Mouse (Mus musculus): ENCODE measurements around the gene Snx5. TPM values are rescaled to one million over a fixed set of nuclear protein-coding genes. Genes with fewer than 3 reads are reported as not detected.

The Snx5 gene
- polyA plus RNA-seq, 1 experiment, result 538 TPM

DNA sequence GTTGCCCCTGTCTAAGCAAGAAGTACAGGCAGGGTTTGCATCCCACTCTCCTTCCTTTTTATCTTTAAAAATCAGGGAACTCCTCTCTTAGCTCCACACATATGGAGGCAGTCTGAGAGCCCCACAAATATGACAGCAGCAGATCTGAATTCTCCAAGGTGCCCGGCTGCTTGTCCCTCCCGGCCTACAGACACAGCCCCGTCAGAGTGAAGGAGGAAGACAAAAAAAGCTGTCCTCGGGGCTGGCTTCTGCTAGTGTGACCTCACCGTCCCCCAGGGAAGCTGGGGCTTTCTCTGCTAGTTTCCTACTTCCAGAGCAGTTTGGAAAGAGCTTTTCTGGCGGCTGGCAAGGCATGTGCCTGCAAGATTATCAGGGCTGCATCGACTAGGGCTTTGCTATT, 55.5 kb downstream of the Snx5 start:
- no peak overlapping the region for H3K4me3 ChIP-seq (ENCODE audit: low read depth, low read length)
- H3K9ac ChIP-seq (ENCODE audit: low read depth, poor library complexity, severe bottlenecking), result peak overlapping the region; percentile 40; the same call in 1 of the 2 replicates
- H3K27ac ChIP-seq (ENCODE audit: insufficient read depth, low read length), result no peak overlapping the region
- TF ChIP-seq EP300 (IDR thresholded peaks at IDR 0.05; ENCODE audit: insufficient read depth, low read depth, low read length) (no peak), POLR2A (IDR thresholded peaks at IDR 0.05; ENCODE audit: insufficient read depth, low read length) (no peak), CTCF (IDR thresholded peaks at IDR 0.05; ENCODE audit: low read depth, low read length) (no peak)
- H3K36me3 ChIP-seq (ENCODE audit: control insufficient read depth, insufficient read depth, low read length, poor library complexity, severe bottlenecking), result no peaks in the 10 kb centered on the region
- H3K9me3 ChIP-seq (replicated peaks; ENCODE audit: control insufficient read depth, insufficient read depth, low read length, poor library complexity, severe bottlenecking), result no peaks in the 10 kb centered on the region
- no peaks in the 10 kb centered on the region for H3K27me3 ChIP-seq (ENCODE audit: control insufficient read depth, insufficient read depth, low read length, poor library complexity, severe bottlenecking)
- no peaks in the 10 kb centered on the region for H3K4me1 ChIP-seq (ENCODE audit: control insufficient read depth, insufficient read depth, low read length)

DNA sequence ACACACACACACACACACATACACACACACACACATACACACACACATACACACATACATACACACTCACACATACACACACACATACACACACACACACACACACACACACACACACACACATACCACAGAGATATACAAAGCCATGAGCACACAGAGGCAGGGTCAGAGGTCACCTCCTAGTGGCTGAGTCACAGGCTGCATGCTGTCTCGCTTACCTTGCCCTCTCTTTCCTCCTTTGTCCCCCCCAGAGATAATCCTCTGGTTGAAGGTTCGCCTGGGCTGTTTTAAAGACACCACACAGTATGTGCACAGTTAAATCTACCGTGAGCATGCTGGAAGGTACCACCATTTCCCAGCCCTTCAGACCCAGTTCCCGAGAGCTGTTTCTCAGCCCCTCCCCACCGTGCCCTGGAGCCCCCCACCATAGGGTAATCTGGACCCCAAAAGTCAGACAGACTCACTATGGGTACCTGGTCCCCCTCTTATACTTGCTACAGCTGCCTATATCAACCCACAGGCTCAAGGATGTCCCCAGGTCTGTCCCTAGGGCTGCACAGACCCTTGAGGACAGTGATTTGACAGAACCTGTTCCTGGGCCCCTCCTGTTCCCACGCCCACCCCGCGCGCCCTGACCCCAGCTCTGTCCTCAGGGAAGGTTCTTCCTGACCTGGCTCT, 56.1 kb downstream of the Snx5 start:
- Histone ChIP-seq H3K4me3 (ENCODE audit: low read depth, low read length) (no peak overlapping the region), H3K36me3 (ENCODE audit: control insufficient read depth, insufficient read depth, low read length, poor library complexity, severe bottlenecking) (no peaks in the 10 kb centered on the region), H3K27ac (ENCODE audit: insufficient read depth, low read length) (no peak overlapping the region), H3K9ac (ENCODE audit: low read depth, poor library complexity, severe bottlenecking) (peak overlapping the region; percentile 40; the same call in 1 of the 2 replicates), H3K27me3 (ENCODE audit: control insufficient read depth, insufficient read depth, low read length, poor library complexity, severe bottlenecking) (no peaks in the 10 kb centered on the region), H3K9me3 (replicated peaks; ENCODE audit: control insufficient read depth, insufficient read depth, low read length, poor library complexity, severe bottlenecking) (no peaks in the 10 kb centered on the region), H3K4me1 (ENCODE audit: control insufficient read depth, insufficient read depth, low read length) (no peaks in the 10 kb centered on the region)
- TF ChIP-seq CTCF (IDR thresholded peaks at IDR 0.05; ENCODE audit: low read depth, low read length) (peak; percentile 65), POLR2A (IDR thresholded peaks at IDR 0.05; ENCODE audit: insufficient read depth, low read length) (no peak)

DNA sequence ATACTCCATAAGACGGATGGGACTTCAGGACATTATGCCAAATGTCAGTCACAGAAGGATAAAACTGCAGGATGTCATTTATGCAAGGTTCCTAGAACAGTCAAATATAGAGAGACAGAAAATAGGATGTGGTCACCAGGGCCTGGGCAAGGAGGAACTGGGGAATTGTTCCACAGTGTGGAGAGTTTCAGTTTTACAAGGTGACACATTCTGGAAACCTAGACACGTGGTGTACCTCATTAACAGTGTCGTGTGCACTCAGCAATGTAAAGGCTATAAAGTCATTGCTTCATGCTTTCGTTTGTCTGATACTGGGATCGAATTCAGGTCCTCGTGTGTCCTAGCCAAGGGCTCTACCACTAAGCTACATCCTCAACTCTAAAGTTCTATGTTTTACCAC, 56.9 kb downstream of the Snx5 start:
- no peak overlapping the region for H3K27ac ChIP-seq (ENCODE audit: insufficient read depth, low read length)
- no peaks in the 10 kb centered on the region for H3K27me3 ChIP-seq (ENCODE audit: control insufficient read depth, insufficient read depth, low read length, poor library complexity, severe bottlenecking)
- H3K4me1 ChIP-seq (ENCODE audit: control insufficient read depth, insufficient read depth, low read length), result no peaks in the 10 kb centered on the region

DNA sequence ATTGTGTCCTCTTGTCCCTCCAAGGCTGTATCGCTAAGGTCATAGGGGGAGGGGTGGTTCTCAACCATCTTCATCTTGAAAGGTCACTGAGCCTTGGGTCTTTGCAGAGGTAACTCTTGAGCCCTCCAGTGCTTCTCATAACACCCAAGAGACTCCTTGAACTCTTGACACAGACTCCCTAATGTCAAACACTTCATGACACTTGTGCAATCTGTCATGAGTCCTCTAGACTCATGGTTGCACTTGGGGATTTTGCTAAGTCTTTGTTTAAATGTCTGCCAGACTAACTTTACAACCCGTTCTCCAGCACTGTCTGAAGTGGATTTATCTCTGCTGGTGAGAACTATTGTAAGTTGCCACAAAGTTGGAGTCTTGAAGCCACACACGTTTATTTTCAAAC, 61.3 kb downstream of the Snx5 start:
- TF ChIP-seq POLR2A (IDR thresholded peaks at IDR 0.05; ENCODE audit: insufficient read depth, low read length), result no peak
- TF ChIP-seq CTCF (IDR thresholded peaks at IDR 0.05; ENCODE audit: low read depth, low read length), result no peak
- TF ChIP-seq EP300 (IDR thresholded peaks at IDR 0.05; ENCODE audit: insufficient read depth, low read depth, low read length), result no peak
- Histone ChIP-seq H3K4me1 (ENCODE audit: control insufficient read depth, insufficient read depth, low read length) (peaks cover 2% of the 10 kb centered on the region), H3K9ac (ENCODE audit: low read depth, poor library complexity, severe bottlenecking) (no peak overlapping the region), H3K27me3 (ENCODE audit: control insufficient read depth, insufficient read depth, low read length, poor library complexity, severe bottlenecking) (no peaks in the 10 kb centered on the region), H3K27ac (ENCODE audit: insufficient read depth, low read length) (no peak overlapping the region), H3K9me3 (replicated peaks; ENCODE audit: control insufficient read depth, insufficient read depth, low read length, poor library complexity, severe bottlenecking) (no peaks in the 10 kb centered on the region), H3K4me3 (ENCODE audit: low read depth, low read length) (no peak overlapping the region), H3K36me3 (ENCODE audit: control insufficient read depth, insufficient read depth, low read length, poor library complexity, severe bottlenecking) (no peaks in the 10 kb centered on the region)

More for the DNA sequence above, 56.9 kb downstream of the Snx5 start:
- Histone ChIP-seq H3K9ac (ENCODE audit: low read depth, poor library complexity, severe bottlenecking) (no peak overlapping the region), H3K9me3 (replicated peaks; ENCODE audit: control insufficient read depth, insufficient read depth, low read length, poor library complexity, severe bottlenecking) (no peaks in the 10 kb centered on the region), H3K36me3 (ENCODE audit: control insufficient read depth, insufficient read depth, low read length, poor library complexity, severe bottlenecking) (no peaks in the 10 kb centered on the region), H3K4me3 (ENCODE audit: low read depth, low read length) (no peak overlapping the region)
- TF ChIP-seq POLR2A (IDR thresholded peaks at IDR 0.05; ENCODE audit: insufficient read depth, low read length) (no peak), CTCF (IDR thresholded peaks at IDR 0.05; ENCODE audit: low read depth, low read length) (no peak), EP300 (IDR thresholded peaks at IDR 0.05; ENCODE audit: insufficient read depth, low read depth, low read length) (no peak)

DNA sequence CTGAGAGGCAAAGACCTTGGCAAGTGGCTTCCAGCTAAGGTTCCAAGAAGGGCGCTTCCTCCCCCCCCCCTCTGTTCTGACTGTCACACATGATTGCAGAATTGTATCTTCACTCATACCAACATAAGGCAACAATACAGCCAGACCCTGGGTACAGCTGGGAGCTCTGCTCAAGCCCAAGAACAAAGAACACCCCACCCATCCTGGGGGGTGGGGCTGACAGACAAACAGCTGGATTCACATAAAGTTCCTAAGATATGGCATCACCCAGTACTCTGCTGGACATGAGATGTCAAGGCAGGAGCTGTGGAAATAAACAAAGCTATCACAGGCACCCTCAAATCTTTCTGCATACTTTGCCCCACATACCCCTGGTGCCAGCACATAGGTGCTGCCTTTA, 63.3 kb downstream of the Snx5 start:
- H3K4me1 ChIP-seq (ENCODE audit: control insufficient read depth, insufficient read depth, low read length), result peaks cover 2% of the 10 kb centered on the region
- no peak overlapping the region for H3K9ac ChIP-seq (ENCODE audit: low read depth, poor library complexity, severe bottlenecking)
- no peaks in the 10 kb centered on the region for H3K9me3 ChIP-seq (replicated peaks; ENCODE audit: control insufficient read depth, insufficient read depth, low read length, poor library complexity, severe bottlenecking)
- no peaks in the 10 kb centered on the region for H3K36me3 ChIP-seq (ENCODE audit: control insufficient read depth, insufficient read depth, low read length, poor library complexity, severe bottlenecking)
- H3K4me3 ChIP-seq (ENCODE audit: low read depth, low read length), result no peak overlapping the region
- H3K27me3 ChIP-seq (ENCODE audit: control insufficient read depth, insufficient read depth, low read length, poor library complexity, severe bottlenecking), result no peaks in the 10 kb centered on the region
- TF ChIP-seq EP300 (IDR thresholded peaks at IDR 0.05; ENCODE audit: insufficient read depth, low read depth, low read length) (no peak), POLR2A (IDR thresholded peaks at IDR 0.05; ENCODE audit: insufficient read depth, low read length) (no peak), CTCF (IDR thresholded peaks at IDR 0.05; ENCODE audit: low read depth, low read length) (no peak)
- no peak overlapping the region for H3K27ac ChIP-seq (ENCODE audit: insufficient read depth, low read length)

DNA sequence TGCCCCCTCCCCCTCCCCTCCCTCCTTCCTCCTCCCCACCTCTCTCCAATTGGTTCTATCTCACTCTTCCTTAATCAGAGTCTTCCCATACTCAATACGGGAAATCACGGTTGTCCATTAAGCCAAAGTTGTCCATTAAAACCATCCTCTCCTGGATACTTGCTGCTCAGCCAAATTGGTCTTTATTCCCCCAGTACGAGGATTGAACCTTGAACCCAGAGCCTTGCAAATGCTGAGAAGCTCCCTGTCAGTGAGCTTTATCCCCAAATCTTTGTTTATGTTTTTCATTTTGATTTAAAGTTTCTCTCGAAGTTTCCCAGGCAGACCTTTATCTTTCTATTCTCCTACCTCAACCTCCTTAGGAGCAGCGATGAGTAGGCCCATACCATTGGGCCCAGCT, 67.7 kb downstream of the Snx5 start:
- Histone ChIP-seq H3K9me3 (replicated peaks; ENCODE audit: control insufficient read depth, insufficient read depth, low read length, poor library complexity, severe bottlenecking) (no peaks in the 10 kb centered on the region), H3K36me3 (ENCODE audit: control insufficient read depth, insufficient read depth, low read length, poor library complexity, severe bottlenecking) (no peaks in the 10 kb centered on the region), H3K4me3 (ENCODE audit: low read depth, low read length) (no peak overlapping the region), H3K27ac (ENCODE audit: insufficient read depth, low read length) (no peak overlapping the region), H3K4me1 (ENCODE audit: control insufficient read depth, insufficient read depth, low read length) (peaks cover 5% of the 10 kb centered on the region), H3K9ac (ENCODE audit: low read depth, poor library complexity, severe bottlenecking) (no peak overlapping the region), H3K27me3 (ENCODE audit: control insufficient read depth, insufficient read depth, low read length, poor library complexity, severe bottlenecking) (no peaks in the 10 kb centered on the region)
- TF ChIP-seq CTCF (IDR thresholded peaks at IDR 0.05; ENCODE audit: low read depth, low read length) (no peak), POLR2A (IDR thresholded peaks at IDR 0.05; ENCODE audit: insufficient read depth, low read length) (no peak), EP300 (IDR thresholded peaks at IDR 0.05; ENCODE audit: insufficient read depth, low read depth, low read length) (no peak)
